Mouse (Mus musculus) limb, embryonic 10.5 days (tissue): ENCODE data around the gene Acads. TPM values are rescaled to one million over a fixed set of nuclear protein-coding genes. Genes with fewer than 3 reads are reported as not detected.
"Not testable (repeated sequence)": the region's sequence is repeated elsewhere in the genome, so short reads cannot be mapped to it uniquely, and the experiment has no call there.

ENCODE experiments used
- DNase-seq: peaks from one replicate; pipeline ENCODE4 v3.0.0-alpha.2; 2017; ENCODE audit warnings: low spot score
- H3K27ac ChIP-seq: fragments of 300-500 bp; sonication (generic); 2 replicates; pipeline ENCODE4 v1.5.1; 2016; ENCODE audit warnings: mild to moderate bottlenecking
- H3K27me3 ChIP-seq: fragments of 300-500 bp; sonication (generic); 2 replicates; pipeline ENCODE4 v1.6.1; 2016; ENCODE audit warnings: low read depth, mild to moderate bottlenecking; ENCODE audit not compliant: poor library complexity, severe bottlenecking
- H3K36me3 ChIP-seq: fragments of 300-500 bp; sonication (generic); 2 replicates; pipeline ENCODE4 v1.6.1; 2016; ENCODE audit warnings: mild to moderate bottlenecking, moderate library complexity
- H3K4me1 ChIP-seq: fragments of 300-500 bp; sonication (generic); 2 replicates; pipeline ENCODE4 v1.6.1; 2016
- H3K4me3 ChIP-seq: fragments of 300-500 bp; sonication (generic); 2 replicates; pipeline ENCODE4 v1.5.1; 2016; ENCODE audit warnings: mild to moderate bottlenecking, moderate library complexity
- H3K9me3 ChIP-seq: fragments of 300-500 bp; sonication (generic); replicated peaks from 2 replicates; pipeline ENCODE4 v1.6.1; 2016; ENCODE audit warnings: mild to moderate bottlenecking
- WGBS: fragments of 180-500 bp; shearing (Covaris S2); methylation state at CpG from one replicate; pipeline ENCODE4 v1.1.7; 2016; 5-methylcytosine and 5-hydroxymethylcytosine counted together
- polyA plus RNA-seq: library from polyadenylated mRNA; unstranded; fragments of >200 nt; fragmentation: Nextera tagmentation; extraction: Ambion mirVana; gene quantifications from 2 replicates; pipeline ENCODE4 v1.2.1, GENCODE M21; 2016

The Acads gene
- 91.6 and 91.9 TPM in 2 replicates for polyA plus RNA-seq

DNA sequence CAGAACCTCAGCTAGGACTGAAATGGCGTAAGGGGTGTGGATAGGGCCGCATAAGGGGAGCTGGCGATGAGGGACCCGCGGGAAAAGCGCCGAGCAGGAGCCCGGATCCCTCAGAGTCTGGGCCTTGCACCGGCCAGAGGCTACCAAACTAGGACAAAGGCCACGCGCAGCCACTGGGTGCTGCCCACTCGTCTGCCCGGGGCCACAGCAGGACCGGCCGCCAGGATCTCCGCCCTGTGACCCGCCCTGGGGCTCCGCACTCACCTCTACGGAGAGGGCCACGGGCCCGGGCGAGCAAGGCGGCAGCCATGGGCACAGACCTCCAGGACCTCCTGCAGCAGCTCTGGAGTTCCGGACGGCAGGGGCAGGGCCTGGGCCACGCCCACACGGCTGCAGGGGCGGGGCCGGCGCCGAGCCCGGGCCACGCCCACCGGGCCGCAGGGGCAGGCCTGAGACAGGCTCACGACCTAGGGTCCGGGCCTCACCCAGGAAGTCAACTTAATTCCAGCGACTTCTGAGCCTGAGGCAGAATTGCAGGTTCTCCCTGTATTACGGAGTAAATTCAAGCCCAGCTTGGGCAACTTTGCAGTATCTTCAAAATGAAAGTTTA is at the start of gene Acads:
TSS of gene Acads (minus strand) at position 386 of the 610 bp plus-strand sequence.
- H3K36me3 ChIP-seq, result peaks cover 65% of the 10 kb centered on the region

DNA sequence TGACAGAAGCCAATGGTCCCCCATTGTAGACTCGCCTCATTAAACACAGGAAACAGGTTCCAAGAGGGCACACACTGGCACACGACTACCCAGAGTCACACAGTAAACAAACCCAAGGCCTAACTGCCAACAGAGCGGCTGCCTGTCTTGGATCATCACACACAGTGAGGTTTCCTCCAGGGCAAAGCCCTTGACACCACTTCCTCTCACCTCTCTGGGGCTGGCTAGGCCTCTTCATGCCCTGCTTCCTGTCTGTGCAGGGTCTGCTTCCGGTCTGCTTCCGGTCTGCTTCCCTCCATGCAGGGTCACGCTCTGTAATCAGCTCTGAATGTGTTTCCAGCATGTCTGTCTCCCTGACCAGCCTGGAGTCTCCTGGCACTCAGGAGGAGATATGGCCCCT is 48.2 kb upstream of the Acads start:
- H3K27ac ChIP-seq, result peak overlapping the region; percentile 74
- no peak overlapping the region for H3K4me3 ChIP-seq
- no peak for DNase-seq
- H3K36me3 ChIP-seq, result no peaks in the 10 kb centered on the region; the same call in 1 of the 2 replicates
- H3K4me1 ChIP-seq, result peaks cover 46% of the 10 kb centered on the region
- no peaks in the 10 kb centered on the region for H3K27me3 ChIP-seq
- WGBS, result 63% methylated on average over 6 of the region's 6 CpGs
- no peaks in the 10 kb centered on the region for H3K9me3 ChIP-seq

More for the DNA sequence above, at the start of gene Acads:
- no peaks in the 10 kb centered on the region for H3K27me3 ChIP-seq
- H3K4me1 ChIP-seq, result peaks cover 14% of the 10 kb centered on the region
- WGBS, result under 1% methylated on average over 39 of the region's 39 CpGs
- peak; percentile 90 for DNase-seq
- no peaks in the 10 kb centered on the region for H3K9me3 ChIP-seq
- peak within 1 kb of the TSS; percentile 87 for H3K4me3 ChIP-seq
- H3K27ac ChIP-seq, result peak within 1 kb of the TSS; percentile 92

- H3K4me1 ChIP-seq, result peaks cover 46% of the 10 kb centered on the region
- WGBS, result 87% methylated on average over 7 of the region's 7 CpGs
- peak overlapping the region; percentile 74; the same call in 1 of the 2 replicates for H3K27ac ChIP-seq
- DNase-seq, result no peak
- H3K9me3 ChIP-seq, result no peaks in the 10 kb centered on the region
- no peaks in the 10 kb centered on the region; the same call in 1 of the 2 replicates for H3K36me3 ChIP-seq
- H3K27me3 ChIP-seq, result no peaks in the 10 kb centered on the region
- H3K4me3 ChIP-seq, result no peak overlapping the region
Observed at GRCm38 (mm10) chr5:115166815-115167194, 47.7 kb upstream of the Acads start.

- no peak for DNase-seq
- no peak overlapping the region for H3K4me3 ChIP-seq
- WGBS, result 62% methylated on average over 11 of the region's 11 CpGs
- H3K36me3 ChIP-seq, result no peaks in the 10 kb centered on the region; the same call in 1 of the 2 replicates
- H3K27me3 ChIP-seq, result no peaks in the 10 kb centered on the region
- H3K4me1 ChIP-seq, result peaks cover 50% of the 10 kb centered on the region
- H3K9me3 ChIP-seq, result no peaks in the 10 kb centered on the region
- H3K27ac ChIP-seq, result peak overlapping the region; percentile 74
Observed at GRCm38 (mm10) chr5:115165895-115166814, 47.0 kb upstream of the Acads start.

DNA sequence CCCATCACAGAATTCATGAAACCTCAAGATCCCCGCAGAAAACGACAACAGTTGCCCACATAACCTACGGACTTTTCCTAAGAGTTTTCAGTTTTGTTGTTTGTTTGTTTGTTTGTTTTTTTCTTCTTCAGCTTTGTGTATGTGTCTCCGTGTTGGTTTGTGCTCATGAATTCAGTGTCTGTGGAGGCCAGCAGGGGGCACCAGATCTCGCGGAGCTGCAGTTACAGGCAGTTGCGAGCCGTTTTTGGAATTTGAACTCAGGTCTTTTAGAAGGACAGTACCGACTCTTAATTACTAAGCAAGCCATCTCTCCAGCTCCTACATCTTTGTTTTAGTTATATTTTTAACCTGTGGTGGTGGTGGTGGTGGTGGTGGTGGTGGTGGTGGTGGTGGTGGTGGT is 46.2 kb upstream of the Acads start:
- H3K27ac ChIP-seq, result no peak overlapping the region
- no peaks in the 10 kb centered on the region for H3K9me3 ChIP-seq
- 67% methylated on average over 9 of the region's 9 CpGs for WGBS
- H3K4me3 ChIP-seq, result no peak overlapping the region
- H3K4me1 ChIP-seq, result peaks cover 58% of the 10 kb centered on the region
- no peaks in the 10 kb centered on the region for H3K27me3 ChIP-seq
- DNase-seq, result no peak
- no peaks in the 10 kb centered on the region; the same call in 1 of the 2 replicates for H3K36me3 ChIP-seq

DNA sequence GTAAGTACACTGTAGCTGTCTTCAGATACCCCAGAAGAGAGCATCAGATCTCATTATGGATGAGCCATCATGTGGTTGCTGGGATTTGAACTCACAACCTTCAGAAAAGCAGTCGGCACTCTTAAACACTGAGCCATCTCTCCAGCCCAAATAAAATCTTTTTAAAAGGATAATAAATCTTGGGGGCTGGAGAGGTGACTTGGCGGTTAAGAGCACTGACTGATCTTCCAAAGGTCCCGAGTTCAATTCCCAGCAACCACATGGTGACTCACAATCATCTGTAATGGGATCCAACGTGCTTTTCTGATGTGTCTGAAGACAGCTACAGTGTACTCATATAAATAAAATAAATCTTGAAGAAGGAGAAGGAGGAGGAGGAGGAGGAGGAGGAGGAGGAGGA is 45.3 kb upstream of the Acads start:
- peaks cover 63% of the 10 kb centered on the region for H3K4me1 ChIP-seq
- not testable (repeated sequence) for H3K4me3 ChIP-seq, H3K36me3 ChIP-seq, DNase-seq, H3K27me3 ChIP-seq, H3K9me3 ChIP-seq, H3K27ac ChIP-seq
- WGBS, result 84% methylated on average over 4 of the region's 4 CpGs

DNA sequence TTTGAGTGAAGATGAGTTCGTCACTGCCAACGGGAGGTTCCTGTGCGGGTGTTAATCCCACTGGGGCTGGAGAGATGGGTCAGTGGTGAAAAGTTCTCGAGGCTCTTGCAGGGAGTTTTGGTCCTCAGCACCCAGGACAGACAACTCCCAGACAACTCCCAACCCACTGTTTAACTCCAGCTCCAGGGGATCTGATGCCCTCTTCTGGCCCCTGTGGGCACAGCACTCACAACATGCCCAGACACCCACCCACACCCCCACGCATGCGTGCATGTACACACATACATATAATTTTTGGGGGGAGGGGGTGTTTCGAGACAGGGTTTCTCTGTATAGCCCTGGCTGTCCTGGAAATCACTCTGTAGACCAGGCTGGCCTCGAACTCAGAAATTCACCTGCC is 44.4 kb upstream of the Acads start:
- Histone ChIP-seq H3K4me3 (peak overlapping the region; percentile 2; the same call in 1 of the 2 replicates), H3K27me3 (no peaks in the 10 kb centered on the region), H3K36me3 (no peaks in the 10 kb centered on the region), H3K9me3 (no peaks in the 10 kb centered on the region), H3K4me1 (peaks cover 64% of the 10 kb centered on the region), H3K27ac (peak overlapping the region; percentile 50; the same call in 1 of the 2 replicates)
- 41% methylated on average over 8 of the region's 8 CpGs for WGBS
- peak; percentile 57 for DNase-seq

DNA sequence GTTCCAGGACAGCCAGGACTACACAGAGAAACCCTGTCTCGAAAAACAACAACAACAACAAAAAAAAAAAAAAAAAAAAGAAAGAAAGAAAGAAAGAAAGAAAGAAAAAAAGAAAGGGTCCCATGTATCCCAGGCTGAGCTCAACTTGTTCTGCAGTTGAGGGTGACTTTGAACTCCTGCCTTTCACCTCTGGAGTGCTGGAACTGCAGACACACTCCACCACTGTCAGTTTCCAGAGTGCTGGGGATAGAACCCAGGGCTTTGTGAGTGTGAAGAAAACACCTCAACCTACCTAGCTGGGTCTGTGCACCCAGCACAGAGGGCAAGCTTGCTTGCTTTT is 42.8 kb upstream of the Acads start:
- not testable (repeated sequence) for H3K4me3 ChIP-seq, DNase-seq, H3K27ac ChIP-seq, H3K9me3 ChIP-seq, H3K36me3 ChIP-seq, H3K27me3 ChIP-seq
- WGBS, result 93% methylated on average over 1 of the region's 1 CpGs
- H3K4me1 ChIP-seq, result peaks cover 51% of the 10 kb centered on the region

- Histone ChIP-seq H3K4me1 (peaks cover 51% of the 10 kb centered on the region), H3K9me3 (no peaks in the 10 kb centered on the region), H3K36me3 (no peaks in the 10 kb centered on the region), H3K27ac (peak overlapping the region; percentile 79), H3K4me3 (peak overlapping the region; percentile 17; the same call in 1 of the 2 replicates), H3K27me3 (no peaks in the 10 kb centered on the region)
- DNase-seq, result peak; percentile 46
- WGBS, result 44% methylated on average over 13 of the region's 13 CpGs
Observed at GRCm38 (mm10) chr5:115161064-115161939, 42.2 kb upstream of the Acads start.

DNA sequence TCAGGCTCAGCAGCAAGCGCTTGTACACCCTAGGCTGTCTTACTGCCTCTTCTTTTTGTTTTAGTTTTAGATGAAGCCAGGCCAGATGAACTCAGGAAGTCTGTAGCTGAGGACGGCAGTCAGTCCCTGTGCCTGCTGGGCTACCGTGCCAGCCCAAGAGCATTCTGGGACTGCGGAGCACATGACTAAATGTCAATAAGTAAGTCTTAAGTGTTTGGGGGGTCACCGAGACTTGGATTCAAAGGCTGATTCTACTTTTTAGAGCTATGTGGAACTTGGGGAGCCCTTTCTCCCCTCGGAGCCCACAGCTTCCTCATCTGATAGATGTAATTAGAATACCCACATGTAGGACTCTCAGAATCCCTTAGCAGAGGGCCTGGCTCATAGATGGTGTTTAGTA is 41.5 kb upstream of the Acads start:
- no peaks in the 10 kb centered on the region for H3K27me3 ChIP-seq
- 75% methylated on average over 6 of the region's 6 CpGs for WGBS
- H3K4me3 ChIP-seq, result no peak overlapping the region
- DNase-seq, result no peak
- H3K9me3 ChIP-seq, result no peaks in the 10 kb centered on the region
- H3K27ac ChIP-seq, result peak overlapping the region; percentile 79
- 0 out of 2 replicates have a peak, but pooled peaks cover 2% of the 10 kb centered on the region for H3K36me3 ChIP-seq
- H3K4me1 ChIP-seq, result peaks cover 52% of the 10 kb centered on the region

GRCm38 (mm10) chr5:115159165-115159564 is 40.0 kb upstream of the Acads start:
- peak overlapping the region; percentile 83 for H3K4me3 ChIP-seq
- 42% methylated on average over 12 of the region's 12 CpGs for WGBS
- no peaks in the 10 kb centered on the region for H3K27me3 ChIP-seq
- no peak for DNase-seq
- no peaks in the 10 kb centered on the region for H3K9me3 ChIP-seq
- peaks cover 15% of the 10 kb centered on the region for H3K36me3 ChIP-seq
- H3K4me1 ChIP-seq, result peaks cover 66% of the 10 kb centered on the region
- H3K27ac ChIP-seq, result peak overlapping the region; percentile 98
